Mouse (Mus musculus) layer of hippocampus, adult 9-10 months (tissue): ENCODE data around the gene Dusp28.

Experiments
- DNase-seq: peaks from one replicate; pipeline ENCODE4 v3.0.0; 2022; ENCODE audit warnings: low spot score

Dusp28 gene

DNA sequence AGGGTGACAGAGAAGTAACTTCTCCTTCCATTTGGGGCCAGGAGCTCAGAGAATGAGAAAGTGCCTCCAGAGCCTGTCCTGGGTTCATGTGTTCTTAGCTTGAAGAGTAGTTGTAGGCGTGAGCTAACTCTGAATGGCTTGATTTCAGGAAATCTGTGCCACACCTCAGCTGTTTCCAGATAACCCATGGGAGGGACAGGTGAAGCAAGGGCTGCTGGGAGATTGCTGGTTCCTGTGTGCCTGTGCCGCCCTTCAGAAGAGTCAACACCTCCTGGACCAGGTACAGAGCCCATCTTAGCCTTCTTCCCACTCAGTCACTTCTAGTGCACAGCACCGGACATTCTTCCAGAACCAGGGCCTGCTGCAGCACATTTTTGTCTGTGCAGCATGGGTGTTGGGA is 31.0 kb downstream of the Dusp28 start:
- DNase-seq: no peak

DNA sequence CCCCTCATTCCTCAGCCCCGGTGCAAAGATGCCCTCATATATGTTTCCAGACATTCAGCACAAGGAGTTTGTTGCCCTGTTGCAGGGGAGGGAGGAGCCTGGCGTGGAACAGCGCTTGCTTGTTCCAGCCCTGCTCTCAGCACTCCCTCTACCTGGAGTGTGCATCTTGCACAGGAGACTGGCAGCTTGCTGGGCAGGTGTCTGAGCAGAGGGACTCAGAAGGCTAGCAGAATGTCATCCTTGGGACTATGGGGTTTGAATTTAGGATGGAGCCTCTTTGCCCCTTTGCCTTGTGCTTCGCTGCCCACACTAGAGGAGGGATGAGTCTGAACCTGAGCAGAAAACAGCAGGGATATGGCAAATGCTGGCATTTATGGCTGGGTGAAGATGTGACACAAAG is 33.0 kb downstream of the Dusp28 start:
- DNase-seq: no peak

- no peak for DNase-seq
Measured at GRCm38 (mm10) chr1:92943219-92943989, 36.6 kb downstream of the Dusp28 start.

DNA sequence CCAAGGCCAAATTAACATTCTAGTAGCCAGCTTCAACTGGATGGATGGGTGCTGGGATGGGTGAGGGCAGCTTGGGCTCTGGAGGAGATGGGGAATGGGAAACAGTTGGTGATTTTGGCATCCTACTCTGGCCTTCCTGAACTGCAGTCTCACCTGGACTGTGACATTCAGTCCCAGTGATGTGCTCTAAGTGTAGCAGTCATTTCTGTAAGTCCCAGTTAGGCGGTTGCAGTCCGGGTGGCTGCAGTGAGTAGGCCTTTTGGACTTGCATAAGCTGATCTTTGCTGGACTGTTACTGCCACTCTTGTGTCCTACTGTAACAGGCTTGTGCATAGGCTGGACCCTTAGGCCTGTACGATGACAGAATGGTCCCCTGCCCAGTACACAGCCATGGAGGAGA is 41.2 kb downstream of the Dusp28 start:
- DNase-seq: no peak

DNA sequence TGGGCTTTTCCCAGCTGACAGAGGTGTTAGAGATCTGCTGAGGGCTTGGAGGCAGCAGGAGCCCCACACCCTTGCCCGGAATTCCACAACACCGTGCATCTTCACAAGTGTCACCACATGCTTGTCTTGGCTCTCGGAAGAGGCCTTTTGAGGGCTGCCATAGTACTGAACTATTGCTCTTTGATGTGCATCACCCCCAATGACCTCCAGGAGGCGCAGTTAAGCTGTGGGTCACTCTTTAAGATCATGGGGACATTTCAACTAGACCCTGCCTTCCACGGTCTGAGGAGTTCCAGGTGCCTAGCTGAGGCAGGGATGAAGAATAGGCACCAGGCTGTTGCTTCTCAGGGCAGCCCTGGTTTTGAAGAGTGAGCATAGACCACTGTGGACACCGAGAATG is 42.6 kb downstream of the Dusp28 start:
- no peak for DNase-seq

DNA sequence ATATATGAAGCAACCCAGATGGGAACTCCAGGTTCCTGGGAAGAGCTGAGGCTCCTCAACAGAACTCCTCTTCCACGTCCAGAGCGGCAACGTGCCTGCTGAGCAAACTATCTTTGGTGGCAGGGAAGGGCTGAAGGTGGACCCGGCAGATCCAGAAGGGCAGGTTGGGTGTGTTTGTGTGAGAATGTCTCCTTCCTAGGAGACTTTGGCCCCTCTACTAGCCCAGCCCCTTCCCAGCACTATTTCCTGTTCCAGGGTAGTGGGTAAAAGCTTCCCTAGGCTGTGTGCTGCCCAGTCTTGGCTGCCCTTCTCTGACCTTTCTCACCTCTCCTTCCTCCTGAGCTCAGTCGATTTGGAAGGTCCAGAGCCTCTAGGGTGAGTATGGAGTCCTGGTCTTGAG is 43.8 kb downstream of the Dusp28 start, which contains the start of gene Gpr35:
Gene Gpr35 (plus strand): TSS at position 259 of the 400 bp plus-strand sequence.
- DNase-seq: no peak

DNA sequence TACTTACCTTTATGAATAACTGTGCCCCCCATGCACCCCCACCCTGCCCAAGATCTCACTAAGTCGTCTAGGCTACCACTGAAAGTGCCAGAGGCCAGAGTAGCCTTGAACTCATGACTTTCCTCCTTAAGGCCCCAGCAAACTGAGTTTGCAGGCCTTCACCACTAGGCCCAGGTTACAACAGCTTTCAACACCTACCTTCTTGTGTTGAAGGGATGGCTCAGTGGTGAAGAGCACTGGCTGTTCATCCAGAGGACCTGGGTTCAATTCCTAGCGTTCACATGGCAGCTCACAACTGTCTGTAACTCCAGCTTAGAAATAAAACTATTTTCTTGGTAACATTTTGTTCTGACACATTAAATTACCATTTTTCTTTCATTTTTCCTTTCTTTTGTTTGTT is 46.9 kb downstream of the Dusp28 start:
- DNase-seq: no peak

GRCm38 (mm10) chr1:92956571-92957335 is 50.0 kb downstream of the Dusp28 start:
- DNase-seq: peak; percentile 71
